Mouse (Mus musculus): ENCODE results near the gene Olfr134. TPM values are rescaled to one million over a fixed set of nuclear protein-coding genes. Genes with fewer than 3 reads are reported as not detected.
"Not testable (repeated sequence)": the region's sequence is repeated elsewhere in the genome, so short reads cannot be mapped to it uniquely, and the experiment has no call there.

Gene Olfr134
- not detected for total RNA-seq (2021)
- long read RNA-seq = 0 reads

DNA sequence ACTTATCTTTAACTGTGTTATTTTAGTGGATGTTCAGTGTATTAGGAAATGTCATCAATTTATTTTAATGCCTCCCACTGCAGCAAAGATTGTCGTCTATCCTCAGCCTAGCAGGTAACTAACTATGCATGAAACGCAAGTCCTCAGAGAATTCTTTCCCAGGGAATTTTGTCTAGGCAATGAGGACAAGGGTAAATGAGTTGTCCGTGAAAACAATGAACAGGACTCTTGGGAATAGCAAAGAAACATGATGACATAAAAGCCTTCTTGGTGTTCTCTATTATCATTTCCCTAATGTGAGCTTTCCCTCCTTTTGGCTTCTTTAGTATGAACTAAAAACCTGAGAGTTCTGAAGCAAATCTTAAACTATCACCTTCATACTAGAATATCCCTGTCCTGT, at the start of gene Olfr134:
TSS of gene Olfr134 (plus strand) at position 301 of the 400 bp plus-strand sequence.
- no peak for DNase-seq (ENCODE audit: low spot score in 2 of 2)

GRCm38 (mm10) chr17:38124199-38124598, 47.0 kb upstream of the Olfr134 start:
- DNase-seq (ENCODE audit: low spot score in 2 of 2) = not testable (repeated sequence)

GRCm38 (mm10) chr17:38125371-38125770, 45.8 kb upstream of the Olfr134 start:
- DNase-seq (ENCODE audit: low spot score in 2 of 2) = not testable (repeated sequence)

DNA sequence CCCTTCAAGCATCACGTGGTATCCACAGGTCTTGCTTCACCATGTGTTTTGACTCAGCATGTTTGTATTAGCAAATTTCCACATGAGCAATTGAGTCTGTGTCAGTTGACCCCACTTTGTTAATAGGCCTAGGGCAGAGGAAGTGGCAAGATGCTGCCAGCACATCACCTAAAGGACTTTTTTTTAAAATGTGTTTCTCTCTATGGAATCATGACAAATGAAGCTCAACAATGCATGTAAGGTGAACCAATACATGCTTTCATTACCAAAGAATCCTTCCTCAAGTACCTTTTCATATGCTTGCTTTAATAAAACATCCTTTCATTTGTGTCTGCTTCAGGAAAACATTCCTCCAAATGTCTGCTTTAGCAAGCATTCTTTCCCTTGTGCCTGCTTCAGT, 36.8 kb upstream of the Olfr134 start, which contains the start of gene Olfr132:
TSS of gene Olfr132 (minus strand) at position 101 of the 400 bp plus-strand sequence.
- DNase-seq (ENCODE audit: low spot score in 2 of 2) = no peak

GRCm38 (mm10) chr17:38144981-38145380, 26.2 kb upstream of the Olfr134 start, which contains the start of gene Olfr133:
Olfr133 (plus strand) TSS chr17:38145281.
- no peak for DNase-seq (ENCODE audit: low spot score in 2 of 2)

DNA sequence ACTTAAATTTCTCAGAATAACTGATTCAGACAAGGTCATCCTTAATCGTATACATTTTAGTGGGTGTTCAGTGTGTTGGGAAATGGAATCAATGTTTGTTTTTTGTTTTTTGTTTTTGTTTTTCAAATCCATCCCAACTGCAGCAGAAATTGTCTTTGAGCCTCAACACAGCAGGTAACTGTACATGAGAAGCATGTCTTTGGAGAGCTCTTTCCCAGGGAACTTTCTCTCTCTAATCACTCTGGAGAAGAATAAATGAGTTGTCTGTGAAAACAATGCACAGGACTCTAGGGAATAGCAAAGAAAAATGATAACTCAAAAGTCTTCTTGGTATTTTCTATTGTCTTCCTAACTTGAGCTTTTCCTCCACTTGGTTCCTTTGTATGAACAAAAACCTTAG, 32.8 kb downstream of the Olfr134 start, which contains the start of gene Olfr135:
TSS of gene Olfr135 (plus strand) at position 301 of the 400 bp plus-strand sequence.
- no peak for DNase-seq (ENCODE audit: low spot score in 2 of 2)

Other genes with a start within 250 kb of the Olfr134 start
- not detected for gene Olfr761, start 218.3 kb upstream of the Olfr134 start, total RNA-seq (2021)
- gene Olfr129, start 111.3 kb upstream of the Olfr134 start, total RNA-seq (2021) = not detected
- gene Olfr130, start 107.5 kb upstream of the Olfr134 start, total RNA-seq (2021) = not detected
- gene Olfr131, start 82.7 kb upstream of the Olfr134 start, total RNA-seq (2021) = not detected
- not detected for gene Olfr132, start 36.9 kb upstream of the Olfr134 start, total RNA-seq (2021)
- gene Olfr133, start 26.1 kb upstream of the Olfr134 start, total RNA-seq (2021) = not detected
- not detected for gene Olfr135, start 32.9 kb downstream of the Olfr134 start, total RNA-seq (2021)
- gene Olfr138, start 89.6 kb downstream of the Olfr134 start, total RNA-seq (2021) = not detected
- gene Olfr137, start 136.2 kb downstream of the Olfr134 start, total RNA-seq (2021) = not detected
- not detected for gene Olfr136, start 158.4 kb downstream of the Olfr134 start, total RNA-seq (2021)
- not detected for gene Esp36, start 248.8 kb downstream of the Olfr134 start, total RNA-seq (2021)

Data from layer of hippocampus, adult 18-20 months (tissue).